Mouse (Mus musculus) adipose tissue, adult 10 weeks (tissue): Measurements from ENCODE around the gene Olfr295. TPM values are rescaled to one million over a fixed set of nuclear protein-coding genes. Genes with fewer than 3 reads are reported as not detected.

ENCODE experiments used
- polyA plus RNA-seq: library from polyadenylated mRNA; stranded (reverse); fragments of 350-450 nt; fragmentation: Illumina TruSeq; extraction: RNeasy Lipid Tissue Mini Kit (QIAGEN cat#74804); gene quantifications from one replicate; pipeline ENCODE4 v1.2.3, GENCODE M21; 2014; ENCODE audit warnings: low read depth, low replicate concordance

The Olfr295 gene
- polyA plus RNA-seq: not detected

GRCm38 (mm10) chr7:86583562-86583961 is at the start of gene Olfr295:
Gene Olfr295 (plus strand): TSS chr7:86583862.

GRCm38 (mm10) chr7:86616543-86616942 is 32.9 kb downstream of the Olfr295 start, which contains the start of gene Olfr294:
Gene Olfr294 (minus strand): TSS chr7:86616643.

Other genes with a start within 250 kb of the Olfr295 start
- gene Olfr307, start 246.3 kb upstream of the Olfr295 start, polyA plus RNA-seq: not detected
- not detected for gene Olfr305, start 216.9 kb upstream of the Olfr295 start, polyA plus RNA-seq
- not detected for gene Olfr304, start 197.2 kb upstream of the Olfr295 start, polyA plus RNA-seq
- not detected for gene Olfr303, start 186.1 kb upstream of the Olfr295 start, polyA plus RNA-seq
- gene Olfr301, start 180.0 kb upstream of the Olfr295 start, polyA plus RNA-seq: not detected
- gene Olfr299, start 123.9 kb upstream of the Olfr295 start, polyA plus RNA-seq: not detected
- not detected for gene Olfr298, start 91.4 kb upstream of the Olfr295 start, polyA plus RNA-seq
- gene Olfr297, start 63.9 kb upstream of the Olfr295 start, polyA plus RNA-seq: not detected
- gene Olfr294, start 32.8 kb downstream of the Olfr295 start, polyA plus RNA-seq: not detected
- not detected for gene Olfr293, start 65.2 kb downstream of the Olfr295 start, polyA plus RNA-seq
- gene Olfr292, start 104.5 kb downstream of the Olfr295 start, polyA plus RNA-seq: not detected
- gene Folh1, start 192.1 kb downstream of the Olfr295 start, polyA plus RNA-seq: 26.0 TPM
- not detected for gene Vmn2r77, start 211.2 kb downstream of the Olfr295 start, polyA plus RNA-seq